Mouse (Mus musculus): ENCODE data around the gene Gm595.

Gm595 gene

DNA sequence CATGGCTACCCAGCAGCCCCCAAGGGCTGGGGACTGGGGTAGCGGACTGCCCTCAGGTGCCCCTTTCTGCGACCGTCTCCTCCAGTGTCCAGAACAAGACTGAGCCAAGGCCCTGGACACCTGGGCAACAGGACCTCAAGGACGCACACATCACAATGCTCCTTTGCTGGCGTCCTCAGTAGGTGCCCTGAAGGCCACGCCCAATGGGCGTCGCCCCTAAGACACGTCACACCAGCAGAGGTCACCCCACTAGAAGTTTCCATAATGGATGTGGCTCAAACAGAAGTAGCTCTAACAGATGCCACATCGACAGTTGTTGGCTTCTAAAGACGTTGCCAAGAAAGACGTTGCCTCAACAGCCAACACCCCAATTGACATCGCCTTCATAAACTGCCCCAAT, at the start of gene Gm595:
Gm595 (minus strand) TSS at position 101 of the 400 bp plus-strand sequence.
- DNase-seq (ENCODE audit: low read depth, low spot score), result no peak

DNA sequence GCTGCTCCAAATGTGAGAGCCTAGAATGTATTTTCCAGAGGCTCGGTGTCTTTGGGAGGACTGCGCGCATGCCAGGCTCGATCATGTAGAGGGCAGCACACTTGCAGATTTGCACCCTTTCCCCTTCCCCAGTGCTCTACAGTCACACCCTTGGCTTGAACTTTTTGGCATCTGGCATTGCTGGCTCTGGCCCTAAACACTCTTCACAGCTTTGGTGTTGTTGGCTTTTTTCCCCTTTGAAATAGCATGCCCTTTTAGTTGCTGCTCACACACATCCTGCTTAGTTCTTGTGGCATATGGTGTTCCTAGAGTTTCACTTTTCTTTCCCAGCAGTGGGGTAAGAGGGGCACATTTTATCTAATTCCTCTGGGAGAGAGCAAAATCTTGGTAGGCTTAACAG, 30.9 kb upstream of the Gm595 start:
- DNase-seq (ENCODE audit: low read depth, low spot score), result no peak

DNA sequence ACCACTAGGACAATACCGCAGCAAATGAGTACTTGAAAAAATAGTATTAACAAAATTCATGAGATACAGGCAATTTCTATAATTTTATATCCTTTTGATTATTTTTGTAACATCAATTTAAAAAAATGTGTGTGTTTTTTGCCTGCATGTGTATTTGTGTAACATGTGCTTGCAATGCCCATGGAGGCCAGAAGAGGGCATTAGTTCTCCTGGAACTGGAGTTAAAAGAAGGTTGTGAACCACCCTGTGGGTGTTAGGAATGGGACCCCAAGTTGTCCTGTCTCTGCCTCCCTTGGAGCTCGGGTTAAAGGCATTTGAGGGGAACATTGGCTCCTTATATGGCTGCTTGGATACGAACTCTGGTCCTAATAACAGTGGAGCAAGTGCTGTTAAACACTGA, 26.2 kb upstream of the Gm595 start:
- no peak for DNase-seq (ENCODE audit: low read depth, low spot score)

DNA sequence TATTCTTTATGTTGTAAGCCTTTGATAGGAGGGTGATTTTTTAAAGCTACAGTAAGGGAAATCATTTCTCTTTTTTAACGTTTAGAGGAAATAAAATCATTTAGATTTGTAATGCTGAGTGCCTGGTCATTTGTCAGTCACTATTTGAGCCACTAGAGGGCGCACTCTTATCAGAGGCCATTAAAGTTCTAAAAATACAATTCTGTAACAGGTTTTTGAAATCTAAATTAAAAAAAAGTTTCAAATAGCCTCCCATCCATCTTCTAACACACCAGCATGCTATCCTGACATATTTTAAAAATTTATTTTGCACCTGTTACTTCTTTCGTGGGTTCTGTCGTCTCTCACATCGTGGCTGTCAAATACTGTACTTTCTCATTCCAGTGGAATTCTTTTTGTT, 22.0 kb upstream of the Gm595 start:
- peak; percentile 2 for DNase-seq (ENCODE audit: low read depth, low spot score)

DNA sequence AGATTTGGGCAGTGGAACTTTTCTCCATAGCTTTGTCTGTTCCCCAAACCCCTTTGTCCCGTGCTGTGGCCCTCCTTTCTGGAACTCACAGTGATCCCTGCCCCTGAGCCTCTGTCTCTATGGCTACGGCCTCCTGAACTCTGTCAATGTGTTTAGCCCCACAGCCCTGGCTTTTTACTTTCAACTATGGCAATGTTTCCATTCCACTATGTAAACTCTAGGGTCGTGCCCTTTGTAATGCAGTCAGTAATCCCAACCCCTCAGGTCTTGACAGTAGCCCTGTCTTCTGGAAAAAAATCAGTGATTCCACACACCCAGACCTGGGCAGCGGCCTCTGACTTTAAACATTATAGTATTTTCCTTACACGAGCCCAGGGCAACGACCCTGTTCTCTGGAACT, 19.3 kb upstream of the Gm595 start:
- DNase-seq (ENCODE audit: low read depth, low spot score), result no peak

DNA sequence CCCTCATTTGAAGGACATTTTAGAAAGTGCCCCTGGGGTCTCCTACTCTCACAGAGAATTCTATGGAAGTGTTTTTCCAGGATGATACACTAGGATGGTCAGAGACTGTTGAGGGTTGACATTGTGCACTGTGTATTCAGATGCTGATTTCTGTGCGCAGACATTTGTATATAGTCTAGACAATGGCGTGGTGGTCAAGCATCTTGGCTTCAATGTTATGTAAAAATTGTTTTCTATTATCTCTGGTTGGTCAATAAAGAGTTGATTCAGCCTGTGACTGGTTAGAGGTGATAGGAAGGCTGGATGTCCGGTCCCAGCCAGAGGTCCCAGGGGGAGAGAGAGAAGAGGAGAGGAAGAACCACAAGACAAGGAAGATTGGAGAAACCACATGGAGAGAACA, 16.4 kb upstream of the Gm595 start:
- DNase-seq (ENCODE audit: low read depth, low spot score), result no peak

DNA sequence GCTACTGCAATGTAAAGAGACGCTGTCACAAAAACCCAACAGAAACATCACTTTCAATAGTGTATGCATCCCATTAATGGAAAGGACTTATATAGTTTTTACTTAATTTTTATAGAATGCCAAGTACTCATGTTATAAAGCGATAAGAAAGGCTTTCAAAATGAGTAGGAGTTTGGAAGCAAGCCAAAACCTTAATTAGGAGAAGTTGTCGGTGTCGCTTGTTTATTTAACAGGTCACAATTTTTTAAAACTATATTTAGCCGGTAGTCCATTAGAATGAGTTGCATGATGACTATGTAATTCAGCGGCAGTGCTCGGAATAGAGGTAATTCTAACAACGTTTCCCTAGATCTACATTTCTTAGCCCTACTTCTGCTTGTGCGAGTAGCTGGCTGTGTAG, 12.7 kb upstream of the Gm595 start:
- DNase-seq (ENCODE audit: low read depth, low spot score), result no peak

DNA sequence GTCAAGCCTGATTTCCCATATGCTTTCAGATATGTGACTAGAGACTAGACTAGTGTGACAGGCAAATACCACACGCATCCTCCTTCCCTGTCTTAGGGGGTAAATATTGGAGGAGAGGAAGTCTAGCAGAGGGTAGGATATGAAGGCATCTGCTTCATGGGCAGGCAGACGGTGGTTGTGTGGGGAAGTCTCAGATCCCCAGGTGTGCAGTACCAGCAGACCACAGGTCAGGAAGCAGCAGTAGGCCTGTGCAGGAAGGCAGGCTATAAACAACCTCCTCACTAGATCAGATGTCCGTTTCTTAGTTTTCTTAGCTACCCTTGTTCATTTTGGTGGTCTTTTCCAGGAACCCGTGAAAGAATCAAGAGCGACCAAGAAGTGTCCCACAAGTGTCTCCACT, 7.1 kb upstream of the Gm595 start:
- DNase-seq (ENCODE audit: low read depth, low spot score), result no peak
